Mouse (Mus musculus): ENCODE measurements at regions not wholly inside any gene's neighbourhood (a gene's known extent, or its start where the extent isn't known, plus 50 kb on each side); places are given as distances from the start of the nearest gene placed in this dataset.

GRCm38 (mm10) chr8:89858706-89859385 is 489.3 kb downstream of the Tox3 start:
- H3K27ac ChIP-seq (replicated peaks; ENCODE audit: low read depth, low read length) = no peak overlapping the region

GRCm38 (mm10) chr8:89855556-89855955 is 492.6 kb downstream of the Tox3 start:
- ATAC-seq (ENCODE audit: insufficient number of reproducible peaks, low FRiP score, low TSS enrichment, low read depth) (no peak), DNase-seq (ENCODE audit: low spot score) (no peak)
- no peak overlapping the region for H3K9ac ChIP-seq (ENCODE audit: low read length)
- no peaks in the 10 kb centered on the region for H3K27me3 ChIP-seq (ENCODE audit: control insufficient read depth, insufficient read depth, low read length)
- no peak overlapping the region for H3K4me3 ChIP-seq (ENCODE audit: low read depth, low read length)
- H3K9me3 ChIP-seq (ENCODE audit: control insufficient read depth, low read length) = no peaks in the 10 kb centered on the region
- no peaks in the 10 kb centered on the region for H3K36me3 ChIP-seq (ENCODE audit: control insufficient read depth, insufficient read depth, low read length)
- H3K4me1 ChIP-seq (ENCODE audit: control insufficient read depth, insufficient read depth, low read length) = no peaks in the 10 kb centered on the region
- no peak overlapping the region for H3K4me2 ChIP-seq (ENCODE audit: low read depth, severe bottlenecking)
- WGBS = 94% methylated on average over 5 of the region's 5 CpGs
- H3K27ac ChIP-seq (replicated peaks; ENCODE audit: low read depth, low read length) = no peak overlapping the region

More at GRCm38 (mm10) chr8:89858706-89859385, 489.3 kb downstream of the Tox3 start:
- Histone ChIP-seq H3K4me3 (ENCODE audit: low read depth, low read length) (no peak overlapping the region), H3K36me3 (ENCODE audit: control insufficient read depth, insufficient read depth, low read length) (no peaks in the 10 kb centered on the region), H3K9me3 (ENCODE audit: control insufficient read depth, low read length) (no peaks in the 10 kb centered on the region), H3K9ac (ENCODE audit: low read length) (no peak overlapping the region), H3K27me3 (ENCODE audit: control insufficient read depth, insufficient read depth, low read length) (no peaks in the 10 kb centered on the region), H3K4me2 (ENCODE audit: low read depth, severe bottlenecking) (no peak overlapping the region), H3K4me1 (ENCODE audit: control insufficient read depth, insufficient read depth, low read length) (no peaks in the 10 kb centered on the region)
- WGBS = 82% methylated on average over 7 of the region's 7 CpGs
- DNase-seq (ENCODE audit: low spot score) (no peak), ATAC-seq (ENCODE audit: insufficient number of reproducible peaks, low FRiP score, low TSS enrichment, low read depth) (no peak)

GRCm38 (mm10) chr8:89850209-89850796 is 497.8 kb downstream of the Tox3 start:
- no peaks in the 10 kb centered on the region for H3K36me3 ChIP-seq (ENCODE audit: control insufficient read depth, insufficient read depth, low read length)
- WGBS = 53% methylated on average over 3 of the region's 3 CpGs

GRCm38 (mm10) chr8:89849416-89850208 is 498.5 kb downstream of the Tox3 start:
- no peak overlapping the region for H3K4me3 ChIP-seq (ENCODE audit: low read depth, low read length)
- no peak overlapping the region for H3K4me2 ChIP-seq (ENCODE audit: low read depth, severe bottlenecking)
- H3K9me3 ChIP-seq (ENCODE audit: control insufficient read depth, low read length) = no peaks in the 10 kb centered on the region
- no peaks in the 10 kb centered on the region for H3K4me1 ChIP-seq (ENCODE audit: control insufficient read depth, insufficient read depth, low read length)
- no peaks in the 10 kb centered on the region for H3K36me3 ChIP-seq (ENCODE audit: control insufficient read depth, insufficient read depth, low read length)
- no peak overlapping the region for H3K27ac ChIP-seq (replicated peaks; ENCODE audit: low read depth, low read length)
- DNase-seq (ENCODE audit: low spot score) (peak; percentile 60), ATAC-seq (ENCODE audit: insufficient number of reproducible peaks, low FRiP score, low TSS enrichment, low read depth) (no peak)
- no peaks in the 10 kb centered on the region for H3K27me3 ChIP-seq (ENCODE audit: control insufficient read depth, insufficient read depth, low read length)
- WGBS = 74% methylated on average over 7 of the region's 7 CpGs
- no peak overlapping the region for H3K9ac ChIP-seq (ENCODE audit: low read length)

More at GRCm38 (mm10) chr8:89850209-89850796, 497.8 kb downstream of the Tox3 start:
- DNase-seq (ENCODE audit: low spot score) (peak; percentile 58), ATAC-seq (ENCODE audit: insufficient number of reproducible peaks, low FRiP score, low TSS enrichment, low read depth) (no peak)
- H3K9me3 ChIP-seq (ENCODE audit: control insufficient read depth, low read length) = no peaks in the 10 kb centered on the region
- H3K4me1 ChIP-seq (ENCODE audit: control insufficient read depth, insufficient read depth, low read length) = no peaks in the 10 kb centered on the region
- no peak overlapping the region for H3K9ac ChIP-seq (ENCODE audit: low read length)
- H3K27ac ChIP-seq (replicated peaks; ENCODE audit: low read depth, low read length) = no peak overlapping the region
- H3K27me3 ChIP-seq (ENCODE audit: control insufficient read depth, insufficient read depth, low read length) = no peaks in the 10 kb centered on the region
- H3K4me2 ChIP-seq (ENCODE audit: low read depth, severe bottlenecking) = no peak overlapping the region
- no peak overlapping the region for H3K4me3 ChIP-seq (ENCODE audit: low read depth, low read length)

GRCm38 (mm10) chr8:89838494-89838893 is 509.6 kb downstream of the Tox3 start:
- ATAC-seq (ENCODE audit: insufficient number of reproducible peaks, low FRiP score, low TSS enrichment, low read depth) = no peak
- Histone ChIP-seq H3K27ac (replicated peaks; ENCODE audit: low read depth, low read length) (no peak overlapping the region), H3K4me2 (ENCODE audit: low read depth, severe bottlenecking) (no peak overlapping the region), H3K36me3 (ENCODE audit: control insufficient read depth, insufficient read depth, low read length) (no peaks in the 10 kb centered on the region), H3K27me3 (ENCODE audit: control insufficient read depth, insufficient read depth, low read length) (no peaks in the 10 kb centered on the region), H3K4me1 (ENCODE audit: control insufficient read depth, insufficient read depth, low read length) (no peaks in the 10 kb centered on the region), H3K4me3 (ENCODE audit: low read depth, low read length) (no peak overlapping the region), H3K9ac (ENCODE audit: low read length) (no peak overlapping the region), H3K9me3 (ENCODE audit: control insufficient read depth, low read length) (no peaks in the 10 kb centered on the region)
- 86% methylated on average over 5 of the region's 5 CpGs for WGBS
- no peak for DNase-seq (ENCODE audit: low spot score)

- no peak overlapping the region for H3K4me3 ChIP-seq (ENCODE audit: low read depth, low read length)
- H3K9ac ChIP-seq (ENCODE audit: low read length) = no peak overlapping the region
- H3K27ac ChIP-seq (replicated peaks; ENCODE audit: low read depth, low read length) = no peak overlapping the region
- no peak overlapping the region for H3K4me2 ChIP-seq (ENCODE audit: low read depth, severe bottlenecking)
- 75% methylated on average over 4 of the region's 4 CpGs for WGBS
- ATAC-seq (ENCODE audit: insufficient number of reproducible peaks, low FRiP score, low TSS enrichment, low read depth) (no peak), DNase-seq (ENCODE audit: low spot score) (no peak)
- H3K4me1 ChIP-seq (ENCODE audit: control insufficient read depth, insufficient read depth, low read length) = no peaks in the 10 kb centered on the region
- no peaks in the 10 kb centered on the region for H3K9me3 ChIP-seq (ENCODE audit: control insufficient read depth, low read length)
- H3K36me3 ChIP-seq (ENCODE audit: control insufficient read depth, insufficient read depth, low read length) = no peaks in the 10 kb centered on the region
- no peaks in the 10 kb centered on the region for H3K27me3 ChIP-seq (ENCODE audit: control insufficient read depth, insufficient read depth, low read length)
These were observed 514.4 kb downstream of the Tox3 start for GRCm38 (mm10) chr8:89833715-89834114.

DNA sequence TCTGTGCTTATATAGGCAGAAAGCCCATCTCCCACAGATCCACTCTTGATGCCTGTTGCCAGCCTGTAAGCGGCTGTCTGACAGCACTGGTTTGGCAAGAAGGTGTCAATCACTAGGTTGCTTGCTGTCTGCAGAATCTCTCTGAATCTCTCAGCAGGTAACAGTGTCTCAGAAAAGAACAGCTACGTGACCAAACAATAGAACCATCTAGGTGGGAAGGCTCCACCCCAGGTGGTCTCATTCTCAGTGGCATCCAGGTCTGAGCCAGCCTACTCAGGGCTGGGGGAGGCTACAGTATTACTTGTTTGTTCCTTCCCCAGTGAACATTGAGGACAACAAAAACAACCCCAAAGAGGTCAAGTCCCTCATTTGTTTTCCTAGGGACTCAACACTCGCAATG is 523.6 kb downstream of the Tox3 start:
- Histone ChIP-seq H3K9ac (ENCODE audit: low read length) (no peak overlapping the region), H3K9me3 (ENCODE audit: control insufficient read depth, low read length) (no peaks in the 10 kb centered on the region), H3K36me3 (ENCODE audit: control insufficient read depth, insufficient read depth, low read length) (no peaks in the 10 kb centered on the region), H3K27me3 (ENCODE audit: control insufficient read depth, insufficient read depth, low read length) (no peaks in the 10 kb centered on the region), H3K27ac (replicated peaks; ENCODE audit: low read depth, low read length) (no peak overlapping the region), H3K4me3 (ENCODE audit: low read depth, low read length) (no peak overlapping the region), H3K4me2 (ENCODE audit: low read depth, severe bottlenecking) (no peak overlapping the region), H3K4me1 (ENCODE audit: control insufficient read depth, insufficient read depth, low read length) (no peaks in the 10 kb centered on the region)
- no peak for ATAC-seq (ENCODE audit: insufficient number of reproducible peaks, low FRiP score, low TSS enrichment, low read depth)
- WGBS = 39% methylated on average over 3 of the region's 3 CpGs
- no peak for DNase-seq (ENCODE audit: low spot score)

DNA sequence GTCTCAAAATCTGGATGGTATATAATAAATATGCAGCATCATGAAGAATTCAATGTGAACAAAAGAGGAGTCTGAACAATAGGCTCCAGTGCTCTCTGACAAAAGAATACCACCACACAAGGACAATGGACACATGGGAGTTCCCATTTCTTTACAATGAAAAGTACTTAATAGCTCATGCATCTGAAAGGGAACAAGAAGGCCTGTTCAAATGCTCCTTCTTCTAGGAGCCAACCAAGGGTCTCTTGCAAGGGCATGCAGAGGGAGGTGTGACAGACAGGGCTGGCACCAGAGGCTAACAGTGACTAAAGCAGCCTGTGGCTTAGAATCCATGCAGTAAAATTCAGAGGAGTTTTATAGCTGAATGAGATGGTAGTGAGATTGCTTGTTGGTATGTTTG is 524.5 kb downstream of the Tox3 start:
- no peaks in the 10 kb centered on the region for H3K36me3 ChIP-seq (ENCODE audit: control insufficient read depth, insufficient read depth, low read length)
- H3K4me3 ChIP-seq (ENCODE audit: low read depth, low read length) = no peak overlapping the region
- no peak overlapping the region for H3K4me2 ChIP-seq (ENCODE audit: low read depth, severe bottlenecking)
- ATAC-seq (ENCODE audit: insufficient number of reproducible peaks, low FRiP score, low TSS enrichment, low read depth) (no peak), DNase-seq (ENCODE audit: low spot score) (no peak)
- no peak overlapping the region for H3K9ac ChIP-seq (ENCODE audit: low read length)
- no peaks in the 10 kb centered on the region for H3K4me1 ChIP-seq (ENCODE audit: control insufficient read depth, insufficient read depth, low read length)
- no peaks in the 10 kb centered on the region for H3K9me3 ChIP-seq (ENCODE audit: control insufficient read depth, low read length)
- no peak overlapping the region for H3K27ac ChIP-seq (replicated peaks; ENCODE audit: low read depth, low read length)
- no peaks in the 10 kb centered on the region for H3K27me3 ChIP-seq (ENCODE audit: control insufficient read depth, insufficient read depth, low read length)
